Mouse (Mus musculus): Measurements from ENCODE around the gene Zfp366.

DNA sequence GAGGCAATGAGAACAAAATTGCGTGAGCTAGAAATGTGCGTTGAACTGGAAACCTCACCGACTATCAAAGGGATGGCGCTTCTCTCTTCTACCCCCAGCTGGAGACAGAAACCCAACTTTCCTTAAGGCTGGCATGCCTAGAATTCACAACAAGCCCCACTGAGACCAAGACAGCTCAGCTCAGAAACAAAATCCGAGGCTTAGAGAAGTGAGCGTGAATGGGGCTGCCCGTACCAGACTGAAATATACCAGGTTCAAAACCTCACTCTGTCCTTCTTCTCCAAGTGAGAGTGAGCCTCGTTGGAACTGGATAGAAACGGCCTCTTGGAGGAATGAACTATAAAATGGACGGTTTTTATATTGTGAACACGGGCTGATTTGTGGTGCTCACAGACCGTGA is 99.3 kb downstream of the Zfp366 start:
- TF ChIP-seq CTCF (IDR thresholded peaks at IDR 0.05; ENCODE audit: extremely low read depth, insufficient read depth, insufficient read length, insufficient replicate concordance) (no peak), POLR2A (IDR thresholded peaks at IDR 0.05; ENCODE audit: low read depth, low read length) (no peak)

Data from spleen, adult 2 months (tissue).